Mouse (Mus musculus) B cell, adult 2 months (primary cell): ENCODE data around the gene AI413582.

Experiments
- DNase-seq, 2 experiments: peaks; one replicate each; pipeline ENCODE4 v3.0.0; 2022

The AI413582 gene

GRCm38 (mm10) chr17:27518296-27518695 is 47.3 kb downstream of the AI413582 start:
- no peak for DNase-seq

GRCm38 (mm10) chr17:27513916-27514762 is 51.4 kb downstream of the AI413582 start:
- no peak for DNase-seq
